Mouse (Mus musculus): Measurements from ENCODE around the gene Asb10. TPM values are rescaled to one million over a fixed set of nuclear protein-coding genes. Genes with fewer than 3 reads are reported as not detected.

Gene Asb10
- polyA plus RNA-seq, 1 experiment from 2014 or later = 0.10 TPM

DNA sequence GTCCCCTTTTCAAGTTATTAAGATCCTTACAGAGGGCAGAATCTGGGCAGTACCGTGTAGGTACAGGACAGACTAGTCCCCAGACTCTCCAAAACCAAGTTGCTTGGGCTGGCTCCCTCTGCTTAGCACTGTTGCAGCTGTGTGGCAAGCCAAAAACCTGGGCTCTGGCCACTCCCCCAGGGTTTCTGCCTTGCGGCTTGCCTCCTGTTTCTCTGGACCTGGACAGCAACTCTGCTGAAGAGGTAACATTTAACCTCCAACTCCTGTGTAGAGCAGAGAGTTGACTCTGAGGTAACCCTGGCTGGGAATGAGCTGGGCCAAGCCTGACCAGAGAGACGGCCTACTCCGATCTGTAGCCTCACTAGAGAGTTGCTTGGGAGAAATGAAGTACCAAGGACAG is 38.0 kb downstream of the Asb10 start:
- no peak overlapping the region for H3K27ac ChIP-seq
- no peak overlapping the region for H3K9ac ChIP-seq
- ATAC-seq (ENCODE audit: low FRiP score) = no peak
- H3K27me3 ChIP-seq = peaks cover 84% of the 10 kb centered on the region
- no peaks in the 10 kb centered on the region for H3K9me3 ChIP-seq
- peaks cover 42% of the 10 kb centered on the region for H3K36me3 ChIP-seq (replicated peaks)
- peaks cover 35% of the 10 kb centered on the region for H3K4me1 ChIP-seq
- H3K4me3 ChIP-seq (replicated peaks) = no peak overlapping the region
- WGBS = 78% methylated on average over 4 of the region's 4 CpGs
- H3K4me2 ChIP-seq = no peak overlapping the region

DNA sequence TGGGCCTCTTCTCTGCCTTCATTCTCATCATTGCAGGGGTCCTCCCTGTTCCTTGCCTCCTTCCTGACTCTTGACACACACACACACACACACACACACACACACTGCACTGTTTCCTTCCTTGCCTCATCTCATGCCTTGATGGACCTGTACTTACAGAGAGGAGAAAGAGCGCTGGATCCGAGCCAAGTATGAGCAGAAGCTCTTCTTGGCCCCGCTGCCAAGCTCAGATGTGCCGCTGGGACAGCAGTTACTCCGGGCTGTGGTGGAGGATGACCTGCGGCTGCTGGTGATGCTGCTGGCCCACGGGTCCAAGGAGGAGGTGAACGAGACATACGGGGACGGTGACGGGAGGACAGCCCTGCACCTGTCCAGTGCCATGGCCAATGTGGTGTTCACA is 39.9 kb downstream of the Asb10 start:
- no peak for ATAC-seq (ENCODE audit: low FRiP score)
- Histone ChIP-seq H3K36me3 (replicated peaks) (peaks cover 55% of the 10 kb centered on the region), H3K4me2 (no peak overlapping the region), H3K9me3 (no peaks in the 10 kb centered on the region), H3K4me1 (peaks cover 51% of the 10 kb centered on the region), H3K27ac (no peak overlapping the region), H3K27me3 (peaks cover 72% of the 10 kb centered on the region), H3K4me3 (replicated peaks) (no peak overlapping the region), H3K9ac (no peak overlapping the region)
- WGBS = 82% methylated on average over 11 of the region's 11 CpGs

DNA sequence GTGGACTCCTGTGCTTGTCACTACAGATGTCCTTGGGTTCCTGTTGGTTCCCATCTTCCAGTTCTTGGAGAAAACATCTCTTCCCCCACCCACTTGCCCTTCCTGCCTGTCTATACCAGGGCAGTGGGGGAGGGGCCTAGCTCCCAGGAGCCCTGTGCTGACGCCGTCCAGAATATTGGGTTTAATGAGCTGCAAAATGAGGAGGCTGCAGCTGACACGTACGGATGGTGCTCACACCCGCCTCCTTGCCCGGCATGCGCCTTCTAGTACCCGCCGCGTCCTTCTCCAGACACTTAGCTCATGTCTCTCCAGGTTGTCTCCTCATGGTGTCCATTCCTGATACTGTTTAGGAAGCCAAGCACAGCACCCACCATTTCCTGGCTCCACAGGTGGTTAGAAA is 41.7 kb downstream of the Asb10 start:
- Histone ChIP-seq H3K36me3 (replicated peaks) (peaks cover 62% of the 10 kb centered on the region), H3K4me1 (peaks cover 59% of the 10 kb centered on the region), H3K4me3 (replicated peaks) (no peak overlapping the region), H3K27ac (no peak overlapping the region), H3K4me2 (no peak overlapping the region), H3K27me3 (peaks cover 57% of the 10 kb centered on the region), H3K9ac (peak overlapping the region; percentile 2; the same call in 1 of the 2 replicates), H3K9me3 (no peaks in the 10 kb centered on the region)
- WGBS = 64% methylated on average over 10 of the region's 10 CpGs
- ATAC-seq (ENCODE audit: low FRiP score) = no peak

DNA sequence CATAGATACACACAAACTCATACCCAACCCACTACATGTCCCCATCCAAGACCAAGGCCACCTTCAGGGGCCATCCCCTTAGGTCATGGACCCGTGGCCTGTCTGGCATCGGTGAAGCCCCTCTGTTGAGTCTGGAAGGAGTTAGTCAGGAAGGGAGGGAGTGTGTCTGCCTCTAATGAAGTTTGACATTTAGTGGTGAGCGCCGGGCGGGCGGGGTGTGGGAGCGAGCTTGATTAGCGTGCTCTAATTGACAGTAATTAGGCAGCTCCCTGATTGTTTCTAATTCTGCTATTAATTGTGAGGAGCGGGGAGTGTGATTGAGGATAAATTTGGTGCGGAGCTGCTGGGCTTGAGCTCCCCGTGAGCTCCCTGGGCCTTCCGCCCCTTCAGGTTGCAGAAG is 43.3 kb downstream of the Asb10 start:
- H3K36me3 ChIP-seq (replicated peaks) = peaks cover 78% of the 10 kb centered on the region
- H3K4me2 ChIP-seq = no peak overlapping the region
- WGBS = 41% methylated on average over 12 of the region's 12 CpGs
- H3K9me3 ChIP-seq = no peaks in the 10 kb centered on the region
- H3K4me3 ChIP-seq (replicated peaks) = no peak overlapping the region
- H3K4me1 ChIP-seq = peaks cover 59% of the 10 kb centered on the region
- peak; percentile 18; the same call in 1 of the 2 replicates for ATAC-seq (ENCODE audit: low FRiP score)
- H3K27ac ChIP-seq = peak overlapping the region; percentile 61
- no peak overlapping the region for H3K9ac ChIP-seq
- peaks cover 57% of the 10 kb centered on the region for H3K27me3 ChIP-seq

DNA sequence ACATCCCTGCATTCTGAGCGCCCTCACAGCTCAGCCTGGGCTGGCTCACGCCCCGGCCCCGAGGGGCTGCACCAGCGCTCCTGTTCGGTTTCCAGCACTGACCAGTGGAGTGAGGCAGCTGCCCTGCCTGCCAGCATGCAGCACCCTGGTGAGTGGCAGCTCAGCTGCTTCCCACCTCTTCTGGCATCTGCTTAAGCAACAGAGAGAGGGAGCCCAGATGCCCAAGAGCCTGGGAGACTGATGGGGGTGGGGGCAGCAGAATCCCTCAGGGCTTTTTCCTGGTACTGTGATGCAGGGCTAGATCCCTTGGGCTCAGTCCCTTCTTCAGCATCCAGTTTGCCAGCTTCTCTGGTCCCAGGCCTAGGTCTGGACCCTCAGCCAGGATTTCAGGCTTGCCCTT is 44.0 kb downstream of the Asb10 start:
- WGBS = 47% methylated on average over 6 of the region's 6 CpGs
- Histone ChIP-seq H3K27ac (peak overlapping the region; percentile 51), H3K9me3 (no peaks in the 10 kb centered on the region), H3K4me1 (peaks cover 59% of the 10 kb centered on the region), H3K4me3 (replicated peaks) (no peak overlapping the region), H3K4me2 (no peak overlapping the region), H3K9ac (no peak overlapping the region), H3K36me3 (replicated peaks) (peaks cover 78% of the 10 kb centered on the region), H3K27me3 (peaks cover 57% of the 10 kb centered on the region)
- ATAC-seq (ENCODE audit: low FRiP score) = no peak

DNA sequence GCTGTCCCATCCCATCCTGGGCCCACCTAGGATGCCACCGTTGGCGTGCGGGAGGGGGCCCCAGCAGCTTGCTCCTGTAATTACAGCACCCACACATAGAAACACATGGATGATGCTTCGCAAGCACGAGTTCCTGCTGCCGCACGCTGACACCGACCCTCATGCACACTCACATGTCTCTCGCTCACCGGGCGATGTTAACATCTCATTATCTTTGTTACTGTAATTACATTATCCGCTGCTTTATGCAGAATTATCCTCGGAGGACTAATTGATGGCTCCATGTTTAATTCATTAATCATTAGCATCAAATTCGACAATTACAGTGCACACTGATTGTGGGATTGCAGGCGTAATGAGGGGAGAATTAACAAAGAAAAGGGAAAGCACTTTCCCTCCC is 45.8 kb downstream of the Asb10 start:
- Histone ChIP-seq H3K4me3 (replicated peaks) (no peak overlapping the region), H3K4me1 (peaks cover 59% of the 10 kb centered on the region), H3K36me3 (replicated peaks) (peaks cover 77% of the 10 kb centered on the region), H3K27me3 (peaks cover 51% of the 10 kb centered on the region), H3K9me3 (no peaks in the 10 kb centered on the region), H3K4me2 (no peak overlapping the region), H3K27ac (peak overlapping the region; percentile 74), H3K9ac (no peak overlapping the region)
- ATAC-seq (ENCODE audit: low FRiP score) = peak; percentile 28; the same call in 1 of the 2 replicates
- 53% methylated on average over 15 of the region's 15 CpGs for WGBS

DNA sequence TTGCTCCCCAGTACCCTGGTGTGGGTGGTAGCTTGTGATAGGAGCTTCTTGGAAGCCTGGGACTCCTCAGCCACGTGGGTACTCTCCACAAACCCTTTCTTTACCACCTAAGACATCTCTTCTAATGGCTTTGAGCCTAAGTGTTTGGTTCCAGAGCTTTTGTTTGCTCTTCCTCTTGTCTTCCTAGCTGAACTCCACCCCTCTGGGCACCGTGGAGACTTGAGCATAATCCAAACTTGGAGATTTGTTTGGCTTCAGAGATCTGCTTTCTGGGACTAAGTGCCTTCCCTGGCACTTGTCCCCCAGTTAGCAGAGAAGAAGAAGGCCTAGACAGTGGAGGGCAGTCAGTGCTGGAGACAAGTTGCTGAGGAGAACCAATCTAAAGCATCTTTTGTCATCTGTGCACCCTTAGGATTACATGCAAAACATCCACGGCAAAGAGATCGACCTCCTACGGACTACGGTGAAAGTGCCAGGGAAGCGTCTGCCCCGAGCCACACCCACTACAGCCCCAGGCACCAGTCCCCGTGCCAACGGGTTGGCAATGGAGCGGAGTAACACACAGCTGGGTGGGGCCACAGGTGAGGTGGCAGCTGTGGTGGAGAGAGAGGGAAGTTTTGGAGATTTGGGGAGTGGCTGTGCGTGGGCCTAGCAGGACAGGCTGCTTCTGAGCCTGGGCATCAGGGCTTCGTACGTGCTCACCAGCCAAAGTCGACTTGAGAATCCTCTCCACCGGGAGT is 48.1 kb downstream of the Asb10 start:
- Histone ChIP-seq H3K4me3 (replicated peaks) (no peak overlapping the region), H3K27me3 (peaks cover 47% of the 10 kb centered on the region), H3K9me3 (no peaks in the 10 kb centered on the region), H3K4me2 (no peak overlapping the region), H3K36me3 (replicated peaks) (peaks cover 84% of the 10 kb centered on the region), H3K9ac (no peak overlapping the region), H3K27ac (no peak overlapping the region), H3K4me1 (peaks cover 43% of the 10 kb centered on the region)
- ATAC-seq (ENCODE audit: low FRiP score) = no peak
- 91% methylated on average over 16 of the region's 16 CpGs for WGBS

DNA sequence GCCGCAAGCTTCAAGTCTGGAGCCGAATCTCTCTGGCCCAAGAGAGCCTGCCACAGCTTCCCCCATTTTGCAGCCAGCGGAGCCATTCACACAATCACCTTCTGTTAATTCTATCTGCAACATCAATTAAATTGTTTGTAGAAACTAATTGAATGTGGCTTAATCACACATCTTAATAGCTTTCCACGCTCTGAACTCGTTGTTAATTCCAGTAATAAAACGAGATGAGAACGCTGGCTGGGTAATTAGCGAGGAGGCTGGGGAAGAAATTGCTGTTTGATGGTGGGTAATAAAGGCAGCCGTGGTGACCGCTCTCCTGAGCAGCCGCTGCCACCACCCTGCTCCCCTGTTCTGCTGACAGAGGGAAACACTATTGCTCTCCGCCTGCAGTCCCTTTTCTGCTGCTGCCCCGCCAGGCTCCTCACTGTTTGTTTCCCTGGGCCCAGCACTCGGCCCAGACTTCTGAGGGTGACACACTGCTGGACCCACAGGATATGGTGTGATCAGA is 50.3 kb downstream of the Asb10 start:
- Histone ChIP-seq H3K4me1 (peaks cover 33% of the 10 kb centered on the region), H3K27me3 (peaks cover 56% of the 10 kb centered on the region), H3K9ac (no peak overlapping the region), H3K4me3 (replicated peaks) (no peak overlapping the region), H3K36me3 (replicated peaks) (peaks cover 77% of the 10 kb centered on the region), H3K4me2 (no peak overlapping the region), H3K9me3 (no peaks in the 10 kb centered on the region), H3K27ac (peak overlapping the region; percentile 46; the same call in 1 of the 2 replicates)
- WGBS = 41% methylated on average over 14 of the region's 14 CpGs
- ATAC-seq (ENCODE audit: low FRiP score) = no peak

DNA sequence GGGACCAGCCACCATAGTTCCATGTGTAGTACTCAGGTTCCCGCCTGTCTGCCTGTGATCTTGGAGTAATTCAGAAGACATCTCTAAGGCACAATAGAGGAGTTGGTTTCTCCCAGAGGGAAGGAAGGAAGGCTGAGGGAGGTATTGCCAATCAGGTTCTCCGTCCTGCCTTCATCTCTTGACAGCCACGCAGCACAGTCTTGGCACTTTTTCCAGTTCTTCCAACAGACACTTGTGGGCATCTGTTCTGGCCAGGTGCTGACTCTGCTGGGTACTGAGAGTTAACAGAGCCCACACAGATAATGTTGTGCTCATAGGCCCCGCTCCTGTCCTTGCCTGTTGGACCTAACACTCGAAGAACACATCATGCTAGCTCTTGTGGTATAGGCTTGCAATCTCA is 54.0 kb downstream of the Asb10 start:
- WGBS = 90% methylated on average over 5 of the region's 5 CpGs
- H3K27ac ChIP-seq = no peak overlapping the region
- no peak overlapping the region for H3K4me3 ChIP-seq (replicated peaks)
- peaks cover 58% of the 10 kb centered on the region for H3K27me3 ChIP-seq
- H3K4me2 ChIP-seq = no peak overlapping the region
- no peaks in the 10 kb centered on the region for H3K9me3 ChIP-seq
- peaks cover 73% of the 10 kb centered on the region for H3K36me3 ChIP-seq (replicated peaks)
- H3K4me1 ChIP-seq = peaks cover 59% of the 10 kb centered on the region
- H3K9ac ChIP-seq = no peak overlapping the region; the same call in 1 of the 2 replicates
- no peak for ATAC-seq (ENCODE audit: low FRiP score)

DNA sequence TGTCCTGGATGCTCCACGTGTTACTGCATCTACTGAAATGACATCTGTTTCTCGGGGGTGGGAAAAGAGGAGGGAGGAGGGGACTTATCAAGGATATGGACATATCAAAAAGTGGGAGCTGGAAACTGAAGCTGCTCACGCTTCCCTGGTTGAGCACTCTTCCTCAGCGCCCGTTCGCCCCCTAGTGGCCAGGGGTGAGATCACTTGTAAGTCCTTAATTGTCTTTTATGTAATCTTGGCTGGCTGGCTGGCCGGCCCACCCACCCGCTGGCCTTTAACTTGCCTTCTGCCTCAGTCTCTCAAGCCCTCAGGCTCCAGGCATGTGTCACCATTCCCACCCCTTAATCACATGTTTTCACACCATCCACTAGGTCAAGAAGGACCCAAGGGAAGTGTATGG is 54.7 kb downstream of the Asb10 start:
- H3K9ac ChIP-seq = no peak overlapping the region; the same call in 1 of the 2 replicates
- no peaks in the 10 kb centered on the region for H3K9me3 ChIP-seq
- peak overlapping the region; percentile 42; the same call in 1 of the 2 replicates for H3K27ac ChIP-seq
- no peak overlapping the region for H3K4me3 ChIP-seq (replicated peaks)
- H3K36me3 ChIP-seq (replicated peaks) = peaks cover 69% of the 10 kb centered on the region
- no peak; the same call in 1 of the 2 replicates for ATAC-seq (ENCODE audit: low FRiP score)
- H3K4me1 ChIP-seq = peaks cover 65% of the 10 kb centered on the region
- WGBS = 3% methylated on average over 8 of the region's 8 CpGs
- peaks cover 51% of the 10 kb centered on the region for H3K27me3 ChIP-seq
- H3K4me2 ChIP-seq = no peak overlapping the region

DNA sequence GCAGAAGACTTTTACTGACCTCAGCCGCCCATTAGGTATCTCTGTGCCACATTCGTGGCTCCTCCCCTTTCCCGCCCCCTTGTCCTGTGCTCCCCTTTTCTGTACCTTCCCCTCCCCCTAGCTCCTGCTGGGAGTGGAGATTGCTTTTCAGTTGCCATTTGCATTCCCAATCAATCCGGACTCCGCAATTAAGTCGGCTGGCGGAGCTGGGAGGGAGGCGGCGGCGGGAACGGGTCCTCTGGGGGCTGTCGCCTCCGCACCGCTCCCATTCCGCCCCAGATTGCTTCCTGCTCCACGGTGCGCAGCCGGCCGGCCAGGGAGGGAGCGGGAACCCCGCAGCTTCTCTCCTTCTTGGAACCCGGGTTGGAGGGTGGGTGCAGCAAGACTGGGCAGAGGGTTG is 55.8 kb downstream of the Asb10 start:
- peak overlapping the region; percentile 81 for H3K27ac ChIP-seq
- peak overlapping the region; percentile 54 for H3K9ac ChIP-seq
- WGBS = 10% methylated on average over 22 of the region's 22 CpGs
- H3K4me2 ChIP-seq = peak overlapping the region; percentile 58
- no peaks in the 10 kb centered on the region for H3K9me3 ChIP-seq
- peaks cover 49% of the 10 kb centered on the region for H3K27me3 ChIP-seq
- peak; percentile 37 for ATAC-seq (ENCODE audit: low FRiP score)
- peak overlapping the region; percentile 29 for H3K4me3 ChIP-seq (replicated peaks)
- H3K4me1 ChIP-seq = peaks cover 67% of the 10 kb centered on the region
- H3K36me3 ChIP-seq (replicated peaks) = peaks cover 70% of the 10 kb centered on the region

DNA sequence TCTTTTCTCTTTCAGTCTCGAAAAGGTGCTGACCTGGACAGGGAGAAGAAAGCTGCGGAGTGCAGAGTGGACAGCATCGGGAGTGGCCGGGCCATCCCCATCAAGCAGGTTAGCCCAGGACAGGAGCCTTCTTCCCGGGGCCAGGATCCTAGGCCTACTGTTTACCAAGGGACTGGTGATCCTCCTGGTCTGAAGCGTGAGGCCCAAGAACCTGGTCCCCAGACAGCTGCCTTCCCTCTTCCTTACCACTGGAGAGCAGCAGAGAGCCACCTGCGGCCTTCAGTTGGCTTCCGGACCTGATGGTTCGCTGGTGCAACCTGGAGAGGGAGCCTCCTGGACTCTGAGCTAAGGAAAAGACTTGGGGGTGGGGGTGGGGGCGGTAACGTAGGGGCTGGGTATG is 57.5 kb downstream of the Asb10 start:
- WGBS = 19% methylated on average over 11 of the region's 11 CpGs
- peak; percentile 13; the same call in 1 of the 2 replicates for ATAC-seq (ENCODE audit: low FRiP score)
- H3K27ac ChIP-seq = peak overlapping the region; percentile 42; the same call in 1 of the 2 replicates

More for the DNA sequence above, 57.5 kb downstream of the Asb10 start:
- peaks cover 67% of the 10 kb centered on the region for H3K4me1 ChIP-seq
- H3K9ac ChIP-seq = no peak overlapping the region
- peaks cover 70% of the 10 kb centered on the region for H3K36me3 ChIP-seq (replicated peaks)
- H3K4me3 ChIP-seq (replicated peaks) = no peak overlapping the region
- H3K4me2 ChIP-seq = no peak overlapping the region
- H3K9me3 ChIP-seq = no peaks in the 10 kb centered on the region
- H3K27me3 ChIP-seq = peaks cover 40% of the 10 kb centered on the region
